Mouse (Mus musculus) forebrain, embryonic 10.5 days (tissue): Measurements from ENCODE around the gene Trove2. TPM values are rescaled to one million over a fixed set of nuclear protein-coding genes. Genes with fewer than 3 reads are reported as not detected.

Source experiments
- polyA plus RNA-seq: library from polyadenylated mRNA; unstranded; fragments of >200 nt; fragmentation: Nextera tagmentation; extraction: Ambion mirVana; gene quantifications from 2 replicates; pipeline ENCODE4 v1.2.1, GENCODE M21; 2016

Trove2 gene
- polyA plus RNA-seq, 1 experiment from 2014 or later, result 36.1 TPM

Other genes starting within 250 kb of the Trove2 start
- 0.28 and 0.38 TPM in 2 replicates for gene B3galt2, start 136.4 kb downstream of the Trove2 start, polyA plus RNA-seq
- gene Cdc73, start 74.2 kb downstream of the Trove2 start, polyA plus RNA-seq, result 33.8 and 33.9 TPM in 2 replicates
- gene Glrx2, start 60.7 kb downstream of the Trove2 start, polyA plus RNA-seq, result 88.1 and 89.1 TPM in 2 replicates
- 122 and 129 TPM in 2 replicates for gene Uchl5, start 204 bp upstream of the Trove2 start, polyA plus RNA-seq
- 30.9 and 34.2 TPM in 2 replicates for gene Rgs2, start 227.1 kb upstream of the Trove2 start, polyA plus RNA-seq